22 mouse cellular contexts compared by ENCODE assay signal in genomic region chr13:41819918-41820317, GRCm38 (mm10). TPM values are rescaled to one million over a fixed set of nuclear protein-coding genes. Genes with fewer than 3 reads are reported as not detected.
DNase-seq lines count a peak whose midpoint lies in the region; ATAC-seq and TF ChIP-seq lines count a peak whose summit lies in the region.
"Had no signal": no experiment of that assay in that cellular context is flagged by ENCODE, and none has a peak within 500 bp of the region (broad histone marks: within the 10 kb centered on the region; RNA-seq: fewer than 3 reads in every experiment).

No protein-coding gene starts in this region.

- H3K27me3 ChIP-seq in forebrain, embryonic 15.5 days = no peaks in the 10 kb centered on the region
- no peaks in the 10 kb centered on the region for H3K27me3 ChIP-seq in forebrain, embryonic 11.5 days (ENCODE audit: control insufficient read depth, insufficient read depth, low read length)
- H3K27me3 ChIP-seq in liver, adult 2 months (ENCODE audit: control insufficient read depth, insufficient read depth, low read length) = no peaks in the 10 kb centered on the region
- H3K27me3 ChIP-seq: heart, embryonic 15.5 days; hindbrain, embryonic 15.5 days; intestine, embryonic 15.5 days; liver, embryonic 13.5 days; lung, embryonic 15.5 days; midbrain, embryonic 13.5 days; neural tube, embryonic 12.5 days had no signal

- H3K36me3 ChIP-seq in forebrain, embryonic 15.5 days = no peaks in the 10 kb centered on the region
- H3K36me3 ChIP-seq in forebrain, embryonic 11.5 days (ENCODE audit: control insufficient read depth, insufficient read depth, low read length) = no peaks in the 10 kb centered on the region
- peaks cover 12% of the 10 kb centered on the region; the same call in 1 of the 2 replicates for H3K36me3 ChIP-seq in liver, adult 2 months (ENCODE audit: control insufficient read depth, insufficient read depth, low read length)
- H3K36me3 ChIP-seq: embryonic facial prominence, embryonic 13.5 days; heart, embryonic 15.5 days; hindbrain, embryonic 15.5 days; intestine, embryonic 15.5 days; liver, embryonic 13.5 days; lung, embryonic 15.5 days; midbrain, embryonic 13.5 days; neural tube, embryonic 12.5 days had no signal

- DNase-seq in forebrain, embryonic 11.5 days (ENCODE audit: low spot score) = no peak
- no peak for DNase-seq in liver, adult 2 months (ENCODE audit: extremely low read depth, low read depth, low spot score)
- DNase-seq in liver = no peak
- peak; percentile 78 for DNase-seq in brain, adult 2 months (ENCODE audit: low read depth, low spot score)
- peak; percentile 34 to 36 for DNase-seq in layer of hippocampus, postnatal 14 days (ENCODE audit: low spot score in 2 of 2)
- no peak for DNase-seq in embryo, embryonic 11 days
- no peak for DNase-seq in retina, postnatal 1 day
- DNase-seq: cerebellum, adult 9-11 months; heart, postnatal 4 days; liver, embryonic 13.5 days; thymus, postnatal 25 days had no signal

- TF ChIP-seq POLR2A in liver, adult 2 months (IDR thresholded peaks at IDR 0.05; ENCODE audit: extremely low read depth, insufficient read depth, low read length) = no peak

- ATAC-seq in forebrain, embryonic 15.5 days (replicated peaks) = peak; percentile 76; the same call in 1 of the 2 replicates
- ATAC-seq in forebrain, embryonic 11.5 days (replicated peaks; ENCODE audit: low FRiP score) = no peak
- ATAC-seq: intestine, embryonic 15.5 days; midbrain, embryonic 13.5 days had no signal

- H3K9me3 ChIP-seq in forebrain, embryonic 15.5 days = no peaks in the 10 kb centered on the region
- no peaks in the 10 kb centered on the region for H3K9me3 ChIP-seq in forebrain, embryonic 11.5 days (ENCODE audit: control insufficient read depth, low read length)
- H3K9me3 ChIP-seq: embryonic facial prominence, embryonic 13.5 days; heart, embryonic 15.5 days; hindbrain, embryonic 15.5 days; intestine, embryonic 15.5 days; liver, embryonic 13.5 days; lung, embryonic 15.5 days; midbrain, embryonic 13.5 days; neural tube, embryonic 12.5 days had no signal

- H3K9ac ChIP-seq in forebrain, embryonic 15.5 days (replicated peaks) = no peak overlapping the region
- no peak overlapping the region for H3K9ac ChIP-seq in forebrain, embryonic 11.5 days (ENCODE audit: low read length)
- H3K9ac ChIP-seq in liver, adult 2 months (ENCODE audit: low read depth, low read length) = no peak overlapping the region
- H3K9ac ChIP-seq: embryonic facial prominence, embryonic 13.5 days; heart, embryonic 15.5 days; hindbrain, embryonic 15.5 days; intestine, embryonic 15.5 days; liver, embryonic 13.5 days; lung, embryonic 15.5 days; midbrain, embryonic 13.5 days; neural tube, embryonic 12.5 days had no signal

- peaks cover 20% of the 10 kb centered on the region; the same call in 1 of the 2 replicates for H3K79me2 ChIP-seq in liver, adult 2 months (ENCODE audit: control insufficient read depth, insufficient read depth, low read length)

- 65% methylated on average over 4 of the region's 4 CpGs for WGBS in forebrain, embryonic 15.5 days
- WGBS in forebrain, embryonic 11.5 days = 92% methylated on average over 4 of the region's 4 CpGs
- 94% methylated on average over 4 of the region's 4 CpGs for WGBS in liver, adult 2 months

- no peak overlapping the region for H3K4me3 ChIP-seq in forebrain, embryonic 15.5 days
- no peak overlapping the region for H3K4me3 ChIP-seq in forebrain, embryonic 11.5 days (ENCODE audit: low read depth, low read length)
- H3K4me3 ChIP-seq in liver, adult 2 months (ENCODE audit: insufficient read depth, low read depth, low read length) = no peak overlapping the region
- H3K4me3 ChIP-seq: embryonic facial prominence, embryonic 13.5 days; heart, adult 2 months; heart, embryonic 15.5 days; hindbrain, embryonic 15.5 days; intestine, embryonic 15.5 days; liver, embryonic 13.5 days; lung, embryonic 15.5 days; midbrain, embryonic 13.5 days; neural tube, embryonic 12.5 days had no signal

- H3K4me2 ChIP-seq in forebrain, embryonic 15.5 days (replicated peaks) = no peak overlapping the region
- H3K4me2 ChIP-seq in forebrain, embryonic 11.5 days (ENCODE audit: low read depth, low read length, severe bottlenecking) = no peak overlapping the region
- H3K4me2 ChIP-seq: embryonic facial prominence, embryonic 13.5 days; heart, embryonic 15.5 days; hindbrain, embryonic 15.5 days; intestine, embryonic 15.5 days; liver, embryonic 13.5 days; lung, embryonic 15.5 days; midbrain, embryonic 13.5 days; neural tube, embryonic 12.5 days had no signal

- no peak for TF ChIP-seq CTCF in liver, adult 2 months (IDR thresholded peaks at IDR 0.05; ENCODE audit: low read depth, low read length)

- no peak overlapping the region for H3K27ac ChIP-seq in forebrain, embryonic 15.5 days (replicated peaks)
- no peak overlapping the region for H3K27ac ChIP-seq in forebrain, embryonic 11.5 days (ENCODE audit: low read depth, low read length)
- H3K27ac ChIP-seq in liver, adult 2 months (replicated peaks; ENCODE audit: insufficient read depth, low read depth, low read length) = 0 out of 2 replicates have a peak overlapping the region, but pooled peaks have one; percentile 22
- H3K27ac ChIP-seq: embryonic facial prominence, embryonic 13.5 days; heart, adult 2 months; heart, embryonic 15.5 days; hindbrain, embryonic 15.5 days; intestine, embryonic 15.5 days; liver, embryonic 13.5 days; lung, embryonic 15.5 days; midbrain, embryonic 13.5 days; neural tube, embryonic 12.5 days had no signal

- H3K4me1 ChIP-seq in forebrain, embryonic 15.5 days = no peaks in the 10 kb centered on the region
- no peaks in the 10 kb centered on the region for H3K4me1 ChIP-seq in forebrain, embryonic 11.5 days (replicated peaks; ENCODE audit: control insufficient read depth, insufficient read depth, low read length)
- peaks cover 14% of the 10 kb centered on the region for H3K4me1 ChIP-seq in liver, adult 2 months (ENCODE audit: control insufficient read depth, insufficient read depth, low read length)
- H3K4me1 ChIP-seq: hindbrain, embryonic 15.5 days; intestine, embryonic 15.5 days; liver, embryonic 13.5 days; lung, embryonic 15.5 days; midbrain, embryonic 13.5 days; neural tube, embryonic 12.5 days had no signal

RNA-seq across cellular contexts. Expression of gene Adtrp, which starts 27.6 kb away (rescaled TPM):
- not detected in 2 replicates for polyA plus RNA-seq in forebrain, embryonic 15.5 days (2015; fragmentation: Nextera tagmentation; extraction: Ambion mirVana)
- not detected in 2 replicates for polyA plus RNA-seq in forebrain, embryonic 11.5 days (2014; fragmentation: Nextera tagmentation; extraction: Ambion mirVana)
- 267 and 323 TPM in 2 replicates for total RNA-seq in liver, adult 2 months (2014; rRNA removed)
- 193 and 251 TPM in 2 replicates for polyA plus RNA-seq in liver, adult 2 months (2012; rRNA removed)
- total RNA-seq in layer of hippocampus, postnatal 14 days (2021) = under 1 TPM in 1 of 2 experiments, not detected in 1; 0.83 TPM
- total RNA-seq: MEL had no signal
- polyA plus RNA-seq: limb, embryonic 11.5 days; liver, embryonic 13.5 days; midbrain, embryonic 13.5 days had no signal

Comparison
In these comparisons a context has a peak if more than half of its experiments do, and no peak if none do; other contexts are left out.
1. DNase-seq: peak in brain, adult 2 months (single experiment) and layer of hippocampus, postnatal 14 days (2 of 2); none in forebrain, embryonic 11.5 days (single experiment), liver, adult 2 months (single experiment), liver (single experiment), embryo, embryonic 11 days (single experiment) and retina, postnatal 1 day (single experiment).
2. RNA of gene Adtrp, which starts 27.6 kb away (polyA plus RNA-seq): 193 to 251 TPM in liver, adult 2 months; not detected in forebrain, embryonic 15.5 days and not detected in forebrain, embryonic 11.5 days; every median in the first group is over 100 times any median in the second.